Mouse (Mus musculus) frontal cortex, postnatal 14 days (tissue): ENCODE results near the gene Asna1.

ENCODE experiments used
- DNase-seq, 2 experiments: peaks; one replicate each; pipeline ENCODE4 v3.0.0; 2022; ENCODE audit warnings: low spot score in 2 of 2

The Asna1 gene

DNA sequence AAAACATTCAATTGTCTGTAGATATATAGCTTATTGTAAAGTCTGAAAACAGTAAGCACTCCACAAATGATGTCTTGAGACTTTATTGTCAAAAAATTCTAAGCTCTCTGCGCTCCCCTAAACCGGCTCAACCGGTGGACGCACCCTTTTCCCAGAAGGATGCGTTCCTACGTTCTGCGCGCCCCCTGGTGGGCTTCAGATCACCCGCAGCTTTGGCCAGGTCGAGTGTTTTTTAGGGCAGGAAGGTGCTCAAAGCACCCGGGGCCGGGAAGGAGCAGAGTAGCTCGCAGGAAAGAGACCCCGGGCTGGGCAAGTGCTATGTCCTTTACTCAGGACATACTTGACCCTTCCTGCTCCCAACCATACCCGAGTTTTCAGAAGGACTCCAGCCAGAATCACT, 35.3 kb downstream of the Asna1 start:
- DNase-seq: peak; percentile 83 to 88

- DNase-seq: no peak
These were observed 35.8 kb downstream of the Asna1 start for GRCm38 (mm10) chr8:84989311-84989731.

- DNase-seq: no peak
These were observed 37.2 kb downstream of the Asna1 start for GRCm38 (mm10) chr8:84987903-84988302.

DNA sequence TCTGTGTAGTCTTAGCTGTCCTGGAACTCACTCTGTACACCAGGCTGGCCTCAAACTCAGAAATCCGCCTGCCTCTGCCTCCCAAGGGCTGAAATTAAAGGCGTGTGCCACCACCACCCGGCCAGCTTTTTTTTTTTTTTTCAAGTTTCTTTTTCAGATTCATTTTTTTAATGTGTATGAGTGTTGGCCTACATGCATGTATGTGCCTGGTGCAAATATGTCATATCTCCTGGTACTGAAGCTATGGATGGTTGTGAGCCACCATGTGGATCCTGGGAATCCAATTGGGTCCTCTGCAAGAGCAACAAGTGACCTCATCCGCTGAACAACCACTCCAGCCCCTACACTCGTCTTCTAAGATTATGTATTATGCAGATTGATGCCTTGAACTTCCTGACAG, 37.7 kb downstream of the Asna1 start:
- no peak for DNase-seq

DNA sequence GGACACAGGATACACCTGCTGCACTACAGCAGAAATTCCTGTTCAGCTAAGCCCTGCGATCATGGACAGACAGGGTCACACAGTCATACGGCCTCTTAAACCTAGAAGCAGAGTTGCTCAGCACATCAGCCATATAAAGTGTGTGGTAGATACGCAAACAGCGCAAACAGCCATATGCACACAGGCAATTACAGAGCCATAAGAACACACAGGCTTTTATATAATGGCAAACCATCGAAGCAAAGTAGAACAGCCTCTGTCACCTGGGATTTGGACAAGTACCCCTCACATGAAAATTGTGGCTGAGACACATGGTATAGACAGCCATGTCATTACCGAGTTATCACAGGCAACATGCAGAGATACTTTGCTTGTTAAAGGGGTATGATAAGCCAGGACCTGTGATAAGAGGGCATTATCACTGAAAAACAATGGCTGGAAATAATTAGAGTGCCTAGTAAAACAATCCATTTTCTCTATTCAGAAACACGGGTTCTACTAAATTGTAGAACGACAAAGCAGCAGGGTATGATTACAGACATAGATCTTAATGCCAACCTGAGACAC, 38.6 kb downstream of the Asna1 start:
- no peak for DNase-seq

GRCm38 (mm10) chr8:84985684-84986378, 39.2 kb downstream of the Asna1 start:
- DNase-seq: peak; percentile 90 to 92

DNA sequence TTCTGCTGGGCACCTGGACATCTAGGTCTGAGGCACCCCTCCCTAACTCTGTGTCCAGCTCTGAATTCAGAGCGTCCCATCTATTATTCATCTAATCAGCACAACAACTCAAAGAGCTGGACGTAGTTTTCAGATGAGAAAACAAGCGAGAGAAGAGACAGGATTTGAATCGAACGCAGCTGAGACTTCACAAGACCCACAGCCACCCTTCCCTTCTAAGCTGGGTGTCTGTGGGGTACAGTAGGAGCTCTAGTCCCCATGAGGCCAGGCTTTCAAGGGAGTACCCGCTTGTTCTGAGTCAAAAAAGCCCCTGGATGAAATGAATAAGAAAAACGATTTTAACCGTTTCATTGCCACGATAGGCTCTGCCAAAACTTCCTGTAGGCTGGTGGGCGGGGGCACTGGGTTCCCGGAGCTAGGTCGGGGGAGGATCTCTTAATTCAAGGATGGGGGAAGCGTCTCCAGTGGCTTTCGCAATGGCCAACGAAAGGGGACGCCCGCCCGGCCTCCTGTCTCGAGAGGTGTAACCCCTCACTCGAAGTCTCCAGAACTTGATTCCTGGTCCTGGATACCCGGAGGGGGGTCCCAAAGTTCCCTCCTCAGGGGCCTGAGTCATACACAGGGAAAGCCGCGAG, 39.9 kb downstream of the Asna1 start:
- no peak for DNase-seq

DNA sequence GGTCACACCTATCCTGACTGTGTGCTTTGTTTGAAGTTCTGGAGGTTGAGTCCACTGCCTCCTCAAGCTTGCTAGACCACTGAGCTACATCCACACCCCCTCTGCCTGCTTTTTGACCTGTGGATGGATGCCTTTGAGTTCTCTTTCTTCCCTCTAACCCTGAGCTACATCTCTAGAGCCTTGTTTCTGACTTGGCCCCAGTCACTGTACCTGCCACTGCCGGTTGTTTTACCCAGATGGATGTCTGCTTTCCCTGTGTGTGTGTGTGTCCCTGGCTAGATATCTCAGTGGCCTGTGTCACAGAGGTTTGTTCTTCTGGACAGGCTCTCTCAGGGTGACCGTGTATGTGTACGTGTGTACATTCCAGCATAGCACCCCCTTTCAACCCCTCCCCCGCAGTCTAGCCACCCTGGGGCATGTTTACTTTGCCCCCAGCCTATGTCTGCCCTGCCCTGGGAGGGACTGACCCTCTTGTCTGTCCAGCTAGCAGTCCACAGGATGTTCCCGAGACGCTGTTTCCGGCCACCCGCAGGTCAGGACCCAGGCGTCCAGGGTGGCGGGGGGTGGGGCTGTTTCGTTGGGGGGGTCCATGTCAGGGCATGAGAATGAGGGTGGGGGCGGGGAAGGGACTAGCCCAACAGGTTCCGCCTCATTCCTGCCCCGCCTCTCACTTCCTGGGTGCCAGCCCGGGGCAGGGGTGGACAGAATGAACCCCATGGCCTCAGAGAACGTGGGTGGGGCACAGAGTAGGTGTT, 40.6 kb downstream of the Asna1 start:
- no peak for DNase-seq

- no peak for DNase-seq
These were observed 42.5 kb downstream of the Asna1 start for GRCm38 (mm10) chr8:84982499-84983011.

DNA sequence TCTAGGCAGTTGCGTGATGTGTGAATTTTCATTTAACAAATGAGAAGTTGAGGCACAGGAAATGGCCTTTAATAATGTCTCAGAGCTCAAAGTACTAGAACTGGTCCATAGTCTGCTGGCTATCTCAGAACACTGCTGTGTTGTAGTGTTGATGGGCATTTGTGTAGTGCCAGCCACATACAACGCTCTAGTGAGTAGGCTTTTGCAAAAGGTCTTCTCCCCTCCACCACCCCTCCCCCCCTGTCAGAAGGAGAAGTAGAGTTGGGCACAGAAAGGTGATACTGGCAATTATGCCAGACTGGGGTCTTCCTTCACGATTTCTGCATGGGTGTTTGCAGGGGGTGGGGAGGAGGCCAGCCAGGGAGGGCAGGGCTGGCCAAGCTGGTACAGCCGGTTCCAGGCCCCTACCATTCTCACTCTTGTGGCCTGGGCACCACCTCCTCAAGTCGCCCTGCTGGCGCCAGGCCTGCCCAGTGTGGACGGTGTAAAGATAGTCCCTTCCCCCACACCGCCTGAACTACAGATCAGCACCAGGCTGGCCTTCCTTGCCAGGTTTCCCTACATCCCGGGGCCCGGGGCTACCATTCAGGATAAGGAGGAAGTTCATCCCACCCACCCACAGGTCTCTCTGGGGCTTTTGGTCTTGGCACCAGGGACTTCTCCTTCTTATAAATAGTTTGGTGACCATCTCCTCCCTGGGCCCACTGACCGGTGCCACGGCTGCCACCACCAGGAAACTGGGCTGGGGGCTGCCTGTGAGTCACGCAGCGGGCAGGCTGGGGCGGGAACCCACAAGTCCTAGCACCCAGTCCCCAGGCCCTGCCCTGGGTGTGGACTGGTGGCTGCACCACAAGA, 43.2 kb downstream of the Asna1 start:
- no peak for DNase-seq

DNA sequence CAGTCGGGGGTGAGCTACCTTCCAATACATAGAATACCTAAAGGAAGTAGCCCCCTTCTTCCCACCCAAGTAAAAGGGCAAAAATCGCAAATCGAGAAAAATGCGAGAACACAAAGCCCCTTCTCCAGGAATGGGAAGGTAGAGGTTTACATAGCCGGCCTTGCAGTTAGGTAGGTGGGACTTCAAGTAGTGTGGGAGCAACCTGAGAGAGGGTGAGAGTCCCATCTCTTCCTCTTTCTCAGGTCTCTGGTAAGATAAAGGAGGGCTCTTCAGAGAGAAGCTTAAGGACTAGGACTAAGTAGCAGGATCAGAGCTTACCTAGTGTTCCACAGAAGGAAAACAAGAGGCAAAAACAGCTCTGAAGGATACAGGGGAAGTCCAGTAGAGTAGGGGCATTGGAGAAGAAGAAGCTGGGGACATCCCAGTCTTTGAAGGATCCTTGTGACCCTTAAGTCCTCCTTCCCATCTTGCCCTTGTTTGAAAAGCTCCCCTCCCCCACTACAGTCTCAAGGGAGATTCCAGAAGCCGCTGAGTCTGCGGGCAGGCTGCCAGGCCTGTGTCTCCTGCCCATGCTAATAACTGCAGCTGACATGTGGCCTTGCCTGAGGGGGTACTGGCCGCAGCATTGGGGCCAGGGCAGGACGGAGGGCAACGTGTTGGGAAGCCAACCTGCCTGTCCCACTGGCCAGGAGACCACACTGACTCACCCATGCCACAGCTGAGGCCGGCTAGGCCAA, 44.3 kb downstream of the Asna1 start:
- DNase-seq: peak in 1 of 2 experiments; percentile 49

GRCm38 (mm10) chr8:84979599-84980421, 45.3 kb downstream of the Asna1 start:
- DNase-seq: peak; percentile 82 to 91

GRCm38 (mm10) chr8:84978248-84978940, 46.7 kb downstream of the Asna1 start, which contains the start of gene Junb:
Junb (minus strand) TSS chr8:84978718.
- peak; percentile 92 to 93 for DNase-seq

GRCm38 (mm10) chr8:84977435-84978247, 47.4 kb downstream of the Asna1 start:
- DNase-seq: peak; percentile 60 to 61

GRCm38 (mm10) chr8:84976763-84977434, 48.2 kb downstream of the Asna1 start:
- no peak for DNase-seq

GRCm38 (mm10) chr8:84976031-84976762, 48.9 kb downstream of the Asna1 start:
- peak; percentile 90 to 95 for DNase-seq

DNA sequence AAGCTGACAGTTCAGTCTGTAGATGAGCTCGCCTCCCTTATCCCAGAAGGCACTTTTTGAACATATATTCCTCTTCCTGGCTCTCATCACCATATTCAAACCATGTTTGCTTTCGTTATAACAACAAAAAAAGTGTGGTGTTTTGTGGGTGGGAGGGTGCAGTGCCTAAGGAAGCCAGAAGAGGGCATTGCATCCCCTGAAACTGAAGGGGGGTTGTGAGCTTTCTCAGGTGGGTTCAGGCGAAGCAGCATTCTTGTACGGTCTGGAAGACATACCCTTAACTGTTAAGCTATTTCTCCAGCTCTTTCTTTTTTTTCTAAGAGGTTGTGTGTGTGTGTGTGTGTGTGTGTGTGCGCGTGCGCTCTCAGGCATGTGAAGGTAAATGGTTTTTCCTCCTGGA, 49.6 kb downstream of the Asna1 start:
- peak; percentile 54 to 64 for DNase-seq
